Mouse (Mus musculus) lung, embryonic 15.5 days (tissue): ENCODE measurements around the gene Tecpr1. TPM values are rescaled to one million over a fixed set of nuclear protein-coding genes. Genes with fewer than 3 reads are reported as not detected.

Experiments
- ATAC-seq: fragments of 200-750 bp; cut with Nextera tagmentation; 2 replicates; pipeline ENCODE4 v1.8.0; 2017; ENCODE audit warnings: moderate number of reproducible peaks, borderline replicate concordance; ENCODE audit not compliant: low FRiP score, low TSS enrichment; ENCODE audit errors: extremely low read depth
- H3K27ac ChIP-seq: fragments of 300-500 bp; sonication (generic); 2 replicates; pipeline ENCODE4 v1.5.1; 2015; ENCODE audit warnings: moderate library complexity, mild to moderate bottlenecking, inconsistent platforms
- H3K27me3 ChIP-seq: fragments of 300-500 bp; sonication (generic); 2 replicates; pipeline ENCODE4 v1.6.1; 2015; ENCODE audit warnings: inconsistent platforms
- H3K36me3 ChIP-seq: fragments of 300-500 bp; sonication (generic); 2 replicates; pipeline ENCODE4 v1.6.1; 2015; ENCODE audit warnings: inconsistent platforms
- H3K4me1 ChIP-seq: fragments of 300-500 bp; sonication (generic); 2 replicates; pipeline ENCODE4 v1.6.1; 2015; ENCODE audit warnings: inconsistent platforms
- H3K4me2 ChIP-seq: fragments of 300-500 bp; sonication (generic); 2 replicates; pipeline ENCODE4 v1.6.1; 2015; ENCODE audit warnings: inconsistent platforms, mild to moderate bottlenecking, moderate library complexity
- H3K4me3 ChIP-seq: fragments of 300-500 bp; sonication (generic); 2 replicates; pipeline ENCODE4 v1.5.1; 2015; ENCODE audit warnings: mild to moderate bottlenecking, inconsistent platforms
- H3K9ac ChIP-seq: fragments of 300-500 bp; sonication (generic); 2 replicates; pipeline ENCODE4 v1.6.1; 2015; ENCODE audit warnings: inconsistent platforms
- H3K9me3 ChIP-seq: fragments of 300-500 bp; sonication (generic); 2 replicates; pipeline ENCODE4 v1.6.1; 2016; ENCODE audit warnings: inconsistent platforms
- WGBS: fragments of 180-500 bp; shearing (Covaris S2); methylation state at CpG from one replicate; pipeline ENCODE4 v1.1.7; 2015; 5-methylcytosine and 5-hydroxymethylcytosine counted together
- polyA plus RNA-seq: library from polyadenylated mRNA; unstranded; fragments of >200 nt; fragmentation: Nextera tagmentation; extraction: Ambion mirVana; gene quantifications from 2 replicates; pipeline ENCODE4 v1.2.1, GENCODE M21; 2015

Gene Tecpr1
- polyA plus RNA-seq, 1 experiment from 2014 or later, result 25.1 TPM

GRCm38 (mm10) chr5:144258687-144259086, 35.3 kb upstream of the Tecpr1 start:
- Histone ChIP-seq H3K36me3 (peaks cover 12% of the 10 kb centered on the region; the same call in 1 of the 2 replicates), H3K9me3 (no peaks in the 10 kb centered on the region), H3K27me3 (no peaks in the 10 kb centered on the region), H3K9ac (peak overlapping the region; percentile 5; the same call in 1 of the 2 replicates), H3K27ac (peak overlapping the region; percentile 93; the same call in 1 of the 2 replicates), H3K4me1 (peaks cover 74% of the 10 kb centered on the region), H3K4me3 (peak overlapping the region; percentile 83), H3K4me2 (peak overlapping the region; percentile 81)
- no peak for ATAC-seq
- 28% methylated on average over 2 of the region's 2 CpGs for WGBS

GRCm38 (mm10) chr5:144258131-144258611, 34.8 kb upstream of the Tecpr1 start:
- Histone ChIP-seq H3K4me3 (peak overlapping the region; percentile 83), H3K4me2 (peak overlapping the region; percentile 81), H3K27me3 (no peaks in the 10 kb centered on the region), H3K9me3 (no peaks in the 10 kb centered on the region), H3K27ac (peak overlapping the region; percentile 93), H3K4me1 (peaks cover 69% of the 10 kb centered on the region), H3K36me3 (peaks cover 12% of the 10 kb centered on the region; the same call in 1 of the 2 replicates), H3K9ac (peak overlapping the region; percentile 5; the same call in 1 of the 2 replicates)
- ATAC-seq, result peak; percentile 15; the same call in 1 of the 2 replicates
- WGBS, result 8% methylated on average over 14 of the region's 14 CpGs

- Histone ChIP-seq H3K9ac (peak overlapping the region; percentile 83), H3K27ac (peak overlapping the region; percentile 93), H3K4me3 (peak overlapping the region; percentile 83), H3K4me2 (peak overlapping the region; percentile 81), H3K4me1 (peaks cover 67% of the 10 kb centered on the region), H3K36me3 (peaks cover 12% of the 10 kb centered on the region; the same call in 1 of the 2 replicates), H3K9me3 (no peaks in the 10 kb centered on the region), H3K27me3 (no peaks in the 10 kb centered on the region)
- ATAC-seq, result no peak
- 42% methylated on average over 3 of the region's 3 CpGs for WGBS
Measured at GRCm38 (mm10) chr5:144257451-144258110, 34.2 kb upstream of the Tecpr1 start.

GRCm38 (mm10) chr5:144256888-144257287, 33.5 kb upstream of the Tecpr1 start:
- Histone ChIP-seq H3K4me2 (peak overlapping the region; percentile 81), H3K9me3 (no peaks in the 10 kb centered on the region), H3K36me3 (peaks cover 12% of the 10 kb centered on the region; the same call in 1 of the 2 replicates), H3K27ac (peak overlapping the region; percentile 93), H3K27me3 (no peaks in the 10 kb centered on the region), H3K4me1 (peaks cover 63% of the 10 kb centered on the region), H3K9ac (peak overlapping the region; percentile 83), H3K4me3 (peak overlapping the region; percentile 83)
- ATAC-seq, result no peak
- 16% methylated on average over 1 of the region's 1 CpGs for WGBS

- H3K4me3 ChIP-seq, result peak overlapping the region; percentile 83
- H3K36me3 ChIP-seq, result peaks cover 12% of the 10 kb centered on the region; the same call in 1 of the 2 replicates
- no peaks in the 10 kb centered on the region for H3K9me3 ChIP-seq
- H3K4me1 ChIP-seq, result peaks cover 59% of the 10 kb centered on the region
- peak overlapping the region; percentile 93 for H3K27ac ChIP-seq
- WGBS, result 5% methylated on average over 7 of the region's 7 CpGs
- H3K9ac ChIP-seq, result peak overlapping the region; percentile 83
- no peaks in the 10 kb centered on the region for H3K27me3 ChIP-seq
- H3K4me2 ChIP-seq, result peak overlapping the region; percentile 81
- ATAC-seq, result no peak
Measured at GRCm38 (mm10) chr5:144256541-144256870, 33.1 kb upstream of the Tecpr1 start.

GRCm38 (mm10) chr5:144255632-144256540, 32.5 kb upstream of the Tecpr1 start:
- Histone ChIP-seq H3K27me3 (no peaks in the 10 kb centered on the region), H3K36me3 (peaks cover 12% of the 10 kb centered on the region; the same call in 1 of the 2 replicates), H3K4me3 (peak overlapping the region; percentile 83), H3K4me1 (peaks cover 53% of the 10 kb centered on the region), H3K9me3 (no peaks in the 10 kb centered on the region), H3K9ac (peak overlapping the region; percentile 83), H3K27ac (peak overlapping the region; percentile 93), H3K4me2 (peak overlapping the region; percentile 81)
- under 1% methylated on average over 39 of the region's 40 CpGs for WGBS
- peak; percentile 51 for ATAC-seq

- ATAC-seq, result peak; percentile 81
- Histone ChIP-seq H3K27ac (peak overlapping the region; percentile 93), H3K36me3 (0 out of 2 replicates have a peak, but pooled peaks cover 6% of the 10 kb centered on the region), H3K9me3 (peaks cover 1% of the 10 kb centered on the region; the same call in 1 of the 2 replicates), H3K9ac (peak overlapping the region; percentile 83), H3K27me3 (no peaks in the 10 kb centered on the region), H3K4me1 (peaks cover 44% of the 10 kb centered on the region), H3K4me2 (peak overlapping the region; percentile 81), H3K4me3 (peak overlapping the region; percentile 83)
- WGBS, result under 1% methylated on average over 72 of the region's 84 CpGs
Measured at GRCm38 (mm10) chr5:144254811-144255631, 31.6 kb upstream of the Tecpr1 start.

GRCm38 (mm10) chr5:144254122-144254810, 30.9 kb upstream of the Tecpr1 start:
- Histone ChIP-seq H3K4me3 (peak overlapping the region; percentile 83), H3K36me3 (0 out of 2 replicates have a peak, but pooled peaks cover 3% of the 10 kb centered on the region), H3K9ac (peak overlapping the region; percentile 31; the same call in 1 of the 2 replicates), H3K27ac (peak overlapping the region; percentile 93), H3K4me2 (peak overlapping the region; percentile 81), H3K4me1 (peaks cover 37% of the 10 kb centered on the region), H3K27me3 (no peaks in the 10 kb centered on the region), H3K9me3 (peaks cover 3% of the 10 kb centered on the region; the same call in 1 of the 2 replicates)
- ATAC-seq, result peak; percentile 35; the same call in 1 of the 2 replicates
- WGBS, result 49% methylated on average over 16 of the region's 16 CpGs

- Histone ChIP-seq H3K4me3 (no peak overlapping the region), H3K4me2 (no peak overlapping the region), H3K36me3 (no peaks in the 10 kb centered on the region), H3K4me1 (peaks cover 28% of the 10 kb centered on the region), H3K9me3 (peaks cover 3% of the 10 kb centered on the region; the same call in 1 of the 2 replicates), H3K27ac (no peak overlapping the region), H3K9ac (no peak overlapping the region), H3K27me3 (no peaks in the 10 kb centered on the region)
- 69% methylated on average over 4 of the region's 4 CpGs for WGBS
- ATAC-seq, result no peak
Measured at GRCm38 (mm10) chr5:144253212-144253611, 29.8 kb upstream of the Tecpr1 start.

- Histone ChIP-seq H3K9ac (no peak overlapping the region), H3K9me3 (peaks cover 3% of the 10 kb centered on the region; the same call in 1 of the 2 replicates), H3K27ac (no peak overlapping the region), H3K4me3 (no peak overlapping the region), H3K4me1 (peaks cover 27% of the 10 kb centered on the region), H3K27me3 (no peaks in the 10 kb centered on the region), H3K36me3 (no peaks in the 10 kb centered on the region), H3K4me2 (no peak overlapping the region)
- no peak for ATAC-seq
- WGBS, result 80% methylated on average over 13 of the region's 13 CpGs
Measured at GRCm38 (mm10) chr5:144251876-144252577, 28.6 kb upstream of the Tecpr1 start.
